Mouse (Mus musculus): Measurements from ENCODE around the gene Kcnab2.
A peak's percentile ranks its signal among the peaks of the same experiment; 100 is the strongest.

DNA sequence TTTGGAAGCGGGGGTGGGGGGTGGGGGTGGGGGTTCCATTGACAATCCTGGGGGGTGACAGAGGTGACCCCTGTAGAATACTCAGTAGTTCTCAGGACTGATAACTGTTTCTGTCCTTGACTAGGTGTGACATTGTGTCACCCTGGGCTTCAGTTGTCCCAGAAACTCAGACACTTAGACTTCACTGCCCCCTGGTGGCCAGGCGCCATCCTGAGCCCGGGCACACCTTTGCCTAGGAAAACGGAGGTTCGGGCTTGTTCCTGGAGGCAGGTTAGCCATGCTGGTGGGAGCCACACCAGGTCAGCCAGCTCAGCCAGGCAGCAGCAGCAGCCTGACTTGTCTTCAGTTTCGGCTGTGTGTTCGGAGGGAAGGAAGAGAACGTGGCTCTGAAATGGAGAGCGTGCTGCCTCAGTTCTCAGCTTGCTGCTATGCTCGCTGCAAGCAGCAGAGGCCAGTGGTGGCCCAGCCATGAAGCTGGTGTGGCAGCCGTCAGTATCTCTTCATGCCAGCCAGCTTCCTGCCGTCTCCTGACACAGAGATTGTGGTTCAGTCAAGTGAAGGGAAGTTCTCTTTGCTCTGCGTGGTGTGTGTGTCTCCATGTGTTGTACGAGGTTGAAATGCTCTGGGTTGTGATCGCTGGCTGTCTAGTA is 13.7 kb upstream of the Kcnab2 start:
- TF ChIP-seq POLR2A (IDR thresholded peaks at IDR 0.05; ENCODE audit: borderline replicate concordance, insufficient read depth, low read length), result no peak
- peak; percentile 87 for TF ChIP-seq CTCF (IDR thresholded peaks at IDR 0.05; ENCODE audit: borderline replicate concordance, insufficient read depth, low read depth, low read length)
